Comparison of ENCODE assay signal across 18 mouse cellular contexts in genomic region chr2:43555889-43556285, GRCm38 (mm10). TPM values are rescaled to one million over a fixed set of nuclear protein-coding genes. Genes with fewer than 3 reads are reported as not detected.
A peak's percentile ranks its signal among the peaks of the same experiment; 100 is the strongest.
DNase-seq lines count a peak whose midpoint lies in the region; ATAC-seq and TF ChIP-seq lines count a peak whose summit lies in the region.
"Had no signal": no experiment of that assay in that cellular context is flagged by ENCODE, and none has a peak within 500 bp of the region (broad histone marks: within the 10 kb centered on the region; RNA-seq: fewer than 3 reads in every experiment).

No protein-coding gene starts in this region.

- no peak for TF ChIP-seq CTCF in liver, postnatal 0 days (IDR thresholded peaks at IDR 0.05; ENCODE audit: low read depth)

- peak; percentile 18 to 30 for DNase-seq in B cell, adult 2 months
- DNase-seq in liver, postnatal 0 days = peak; percentile 16
- no peak for DNase-seq in heart, adult 18-20 months
- DNase-seq in cerebellum, adult 9-11 months = no peak
- no peak for DNase-seq in adrenal gland, postnatal 14 days
- DNase-seq: cerebellum, postnatal 25 days; gastrocnemius, postnatal 14 days; left cerebral cortex, postnatal 4 days; retina, postnatal 1 day; thymus, postnatal 4 days had no signal

- peak overlapping the region; percentile 40 for H3K4me2 ChIP-seq in kidney, embryonic 16.5 days (replicated peaks; ENCODE audit: low read depth, low read length)
- H3K4me2 ChIP-seq in liver, postnatal 0 days (ENCODE audit: low read depth, low read length) = peak overlapping the region; percentile 64
- H3K4me2 ChIP-seq: forebrain, embryonic 15.5 days; hindbrain, embryonic 14.5 days had no signal

- 31% methylated on average over 4 of the region's 4 CpGs for WGBS in kidney, embryonic 16.5 days
- WGBS in liver, postnatal 0 days (ENCODE audit: insufficient replicate concordance) = 50% methylated on average over 4 of the region's 4 CpGs

- no peak overlapping the region; the same call in 1 of the 2 replicates for H3K27ac ChIP-seq in kidney, embryonic 16.5 days (ENCODE audit: low read length)
- peak overlapping the region; percentile 84 for H3K27ac ChIP-seq in liver, postnatal 0 days (ENCODE audit: low read depth)
- H3K27ac ChIP-seq: forebrain, embryonic 15.5 days; hindbrain, embryonic 14.5 days had no signal

- H3K4me3 ChIP-seq in kidney, embryonic 16.5 days (ENCODE audit: low read length) = no peak overlapping the region
- H3K4me3 ChIP-seq in liver, postnatal 0 days (ENCODE audit: low read depth, low read length) = peak overlapping the region; percentile 46
- H3K4me3 ChIP-seq: forebrain, embryonic 15.5 days had no signal

- 0 out of 2 replicates have a peak, but pooled peaks have one; percentile 30 for ATAC-seq in common myeloid progenitor, adult 5-6 weeks (replicated peaks; ENCODE audit: low read depth, poor library complexity, severe bottlenecking)
- peak; percentile 72; the same call in 1 of the 2 replicates for ATAC-seq in kidney, embryonic 16.5 days (ENCODE audit: low FRiP score, low TSS enrichment)
- ATAC-seq in liver, postnatal 0 days = peak; percentile 90
- ATAC-seq: forebrain, embryonic 15.5 days; lung, postnatal 0 days had no signal

- no peaks in the 10 kb centered on the region for H3K36me3 ChIP-seq in kidney, embryonic 16.5 days (ENCODE audit: insufficient read depth, low read length)
- H3K36me3 ChIP-seq in liver, postnatal 0 days (replicated peaks; ENCODE audit: insufficient read depth, low read length) = no peaks in the 10 kb centered on the region
- H3K36me3 ChIP-seq: forebrain, embryonic 15.5 days had no signal

- no peak overlapping the region for H3K9ac ChIP-seq in kidney, embryonic 16.5 days (replicated peaks; ENCODE audit: low read length)
- no peak overlapping the region; the same call in 1 of the 2 replicates for H3K9ac ChIP-seq in liver, postnatal 0 days (replicated peaks)
- H3K9ac ChIP-seq: forebrain, embryonic 15.5 days; hindbrain, embryonic 14.5 days had no signal

- TF ChIP-seq EP300 in liver, postnatal 0 days (IDR thresholded peaks at IDR 0.05; ENCODE audit: low read depth) = 0 out of 2 replicates have a peak, but pooled peaks have one; percentile 22

- H3K27me3 ChIP-seq in kidney, embryonic 16.5 days (ENCODE audit: insufficient read depth, low read length) = no peaks in the 10 kb centered on the region
- H3K27me3 ChIP-seq in liver, postnatal 0 days (ENCODE audit: insufficient read depth, low read length) = no peaks in the 10 kb centered on the region
- H3K27me3 ChIP-seq: forebrain, embryonic 15.5 days had no signal

- H3K9me3 ChIP-seq in kidney, embryonic 16.5 days (ENCODE audit: low read length) = no peaks in the 10 kb centered on the region
- no peaks in the 10 kb centered on the region for H3K9me3 ChIP-seq in liver, postnatal 0 days (ENCODE audit: low read length)
- H3K9me3 ChIP-seq: forebrain, embryonic 15.5 days had no signal

- peaks cover 5% of the 10 kb centered on the region; the same call in 1 of the 2 replicates for H3K4me1 ChIP-seq in kidney, embryonic 16.5 days (ENCODE audit: insufficient read depth, low read length)
- peaks cover 10% of the 10 kb centered on the region; the same call in 1 of the 2 replicates for H3K4me1 ChIP-seq in liver, postnatal 0 days (ENCODE audit: insufficient read depth)
- H3K4me1 ChIP-seq: forebrain, embryonic 15.5 days had no signal

RNA-seq across cellular contexts. Expression of gene Kynu, which starts 0.8 kb away (rescaled TPM):
- total RNA-seq in common myeloid progenitor, adult 5-6 weeks (2017) = 0.53 and 1.4 TPM in 2 replicates
- polyA plus RNA-seq in kidney, embryonic 16.5 days (2015; fragmentation: Nextera tagmentation; extraction: Ambion mirVana) = 4.8 and 5.5 TPM in 2 replicates
- polyA plus RNA-seq in liver, postnatal 0 days (2015; fragmentation: Nextera tagmentation; extraction: Ambion mirVana) = 20.0 and 21.4 TPM in 2 replicates
- under 1 TPM in 1 of 2 experiments, not detected in 1; 0.80 TPM for total RNA-seq in heart, adult 18-20 months (2021)
- total RNA-seq in adrenal gland, postnatal 14 days (2021) = 2.0 and 9.7 TPM in 2 replicates
- total RNA-seq: gastrocnemius, postnatal 14 days; midbrain, postnatal 0 days had no signal
- polyA plus RNA-seq: heart, embryonic 14.5 days; neural tube, embryonic 14.5 days had no signal

Comparison
In these comparisons a context has a peak if more than half of its experiments do, and no peak if none do; other contexts are left out.
1. DNase-seq: peak in B cell, adult 2 months (2 of 2) and liver, postnatal 0 days (single experiment); none in heart, adult 18-20 months (0 of 2), cerebellum, adult 9-11 months (single experiment) and adrenal gland, postnatal 14 days (single experiment).
2. ATAC-seq: peak in every context shown above with its lines; median percentile 90 in liver, postnatal 0 days; 72 in kidney, embryonic 16.5 days; 30 in common myeloid progenitor, adult 5-6 weeks.